Mouse (Mus musculus) kidney, postnatal 0 days (tissue): ENCODE data around the gene Gpr84. TPM values are rescaled to one million over a fixed set of nuclear protein-coding genes. Genes with fewer than 3 reads are reported as not detected.

ENCODE experiments used
- ATAC-seq: fragments of 200-750 bp; cut with Nextera tagmentation; replicated peaks from 2 replicates; pipeline ENCODE4 v1.8.0; 2017; ENCODE audit warnings: low read depth, moderate number of reproducible peaks, moderate TSS enrichment, moderate library complexity; ENCODE audit not compliant: low FRiP score
- DNase-seq: peaks from one replicate; pipeline ENCODE4 v3.0.0-alpha.2; 2016; ENCODE audit warnings: low spot score
- H3K27ac ChIP-seq: fragments of 300-500 bp; sonication (generic); 2 replicates; pipeline ENCODE4 v1.5.1; 2014; ENCODE audit warnings: mild to moderate bottlenecking
- H3K27me3 ChIP-seq: fragments of 300-500 bp; sonication (generic); 2 replicates; pipeline ENCODE4 v1.6.1; 2014; ENCODE audit warnings: low read length, mixed read lengths; ENCODE audit not compliant: insufficient read depth
- H3K36me3 ChIP-seq: fragments of 300-500 bp; sonication (generic); 2 replicates; pipeline ENCODE4 v1.6.1; 2014; ENCODE audit warnings: low read length, mixed read lengths; ENCODE audit not compliant: insufficient read depth
- H3K4me1 ChIP-seq: fragments of 300-500 bp; sonication (generic); replicated peaks from 2 replicates; pipeline ENCODE4 v1.6.1; 2014; ENCODE audit warnings: antibody characterized with exemption, low read length, mixed read lengths; ENCODE audit not compliant: insufficient read depth
- H3K4me2 ChIP-seq: fragments of 300-500 bp; sonication (generic); 2 replicates; pipeline ENCODE4 v1.6.1; 2014; ENCODE audit warnings: mild to moderate bottlenecking, low read length, moderate library complexity, mixed read lengths
- H3K4me3 ChIP-seq: fragments of 300-500 bp; sonication (generic); replicated peaks from 2 replicates; pipeline ENCODE4 v1.5.1; 2014; ENCODE audit warnings: low read depth, low read length
- H3K9ac ChIP-seq: fragments of 300-500 bp; sonication (generic); 2 replicates; pipeline ENCODE4 v1.6.1; 2014; ENCODE audit warnings: low read depth, low read length
- H3K9me3 ChIP-seq: fragments of 300-500 bp; sonication (generic); replicated peaks from 2 replicates; pipeline ENCODE4 v1.6.1; 2016; ENCODE audit warnings: low read length, inconsistent platforms, mixed read lengths
- CTCF ChIP-seq: IDR thresholded peaks from 2 replicates; pipeline ENCODE4 v1.5.1; 2016; ENCODE audit warnings: antibody characterized with exemption, low read depth, mild to moderate bottlenecking, moderate library complexity
- WGBS: fragments of 180-500 bp; shearing (Covaris S2); extraction: QIAGEN DNeasy Blood & Tissue Kit; methylation state at CpG from one replicate; pipeline ENCODE4 v1.1.7; 2014; 5-methylcytosine and 5-hydroxymethylcytosine counted together
- polyA plus RNA-seq: library from polyadenylated mRNA; unstranded; fragments of >200 nt; fragmentation: Nextera tagmentation; extraction: Ambion mirVana; gene quantifications from 2 replicates; pipeline ENCODE4 v1.2.1, GENCODE M21; 2015

Gene Gpr84
- polyA plus RNA-seq, 1 experiment from 2014 or later: 0.47 TPM

DNA sequence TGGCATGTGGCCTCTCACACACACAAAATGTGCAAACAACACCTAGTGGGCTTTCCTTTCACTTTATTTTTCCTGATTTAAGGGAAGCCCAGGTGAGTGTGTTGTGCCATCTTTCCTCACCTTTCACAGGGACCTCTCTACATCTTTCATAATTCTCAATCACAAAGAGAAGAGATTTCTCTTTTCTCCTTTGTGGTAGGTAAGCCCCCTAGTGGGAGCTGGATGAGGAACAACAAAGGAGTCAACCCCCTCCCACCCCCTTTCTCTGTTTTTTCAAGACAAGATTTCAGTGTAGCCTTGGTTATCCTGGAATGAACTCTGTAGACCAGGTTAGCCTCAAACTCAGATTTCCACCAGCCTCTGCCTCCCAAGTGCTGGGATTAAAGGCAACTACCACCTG is 33.1 kb upstream of the Gpr84 start:
- Histone ChIP-seq H3K27me3 (peaks cover 19% of the 10 kb centered on the region), H3K4me2 (no peak overlapping the region), H3K9me3 (no peaks in the 10 kb centered on the region), H3K9ac (no peak overlapping the region), H3K27ac (no peak overlapping the region), H3K36me3 (peaks cover 25% of the 10 kb centered on the region), H3K4me3 (no peak overlapping the region), H3K4me1 (0 out of 2 replicates have a peak, but pooled peaks cover 9% of the 10 kb centered on the region)
- no peak for DNase-seq
- TF ChIP-seq CTCF: peak; percentile 20; the same call in 1 of the 2 replicates
- ATAC-seq: no peak

DNA sequence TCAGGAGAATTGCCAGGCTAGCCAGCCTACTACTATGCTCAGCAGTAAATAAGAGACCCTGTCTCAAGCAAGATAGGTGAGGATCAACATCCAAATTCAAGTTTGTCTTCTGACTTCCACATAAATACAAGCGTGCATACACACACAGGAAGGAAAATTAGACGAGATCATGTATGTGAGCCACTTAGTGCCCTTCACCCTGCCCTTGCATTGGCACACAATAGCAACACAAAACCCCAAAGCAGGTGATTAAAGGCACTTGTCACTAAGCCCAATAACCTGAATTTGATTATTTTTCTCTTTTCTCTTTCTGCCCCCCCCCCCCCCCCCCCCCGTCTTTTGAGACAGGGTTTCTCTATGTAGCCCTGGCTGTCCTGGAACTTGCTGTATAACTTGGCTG is 32.6 kb upstream of the Gpr84 start:
- H3K9ac ChIP-seq: no peak overlapping the region
- no peak for DNase-seq
- no peak for TF ChIP-seq CTCF
- no peak overlapping the region for H3K27ac ChIP-seq
- 0 out of 2 replicates have a peak, but pooled peaks cover 9% of the 10 kb centered on the region for H3K4me1 ChIP-seq
- peaks cover 19% of the 10 kb centered on the region for H3K36me3 ChIP-seq
- 67% methylated on average over 3 of the region's 3 CpGs for WGBS
- H3K4me3 ChIP-seq: no peak overlapping the region
- peaks cover 19% of the 10 kb centered on the region for H3K27me3 ChIP-seq
- ATAC-seq: no peak
- no peak overlapping the region for H3K4me2 ChIP-seq
- no peaks in the 10 kb centered on the region for H3K9me3 ChIP-seq

DNA sequence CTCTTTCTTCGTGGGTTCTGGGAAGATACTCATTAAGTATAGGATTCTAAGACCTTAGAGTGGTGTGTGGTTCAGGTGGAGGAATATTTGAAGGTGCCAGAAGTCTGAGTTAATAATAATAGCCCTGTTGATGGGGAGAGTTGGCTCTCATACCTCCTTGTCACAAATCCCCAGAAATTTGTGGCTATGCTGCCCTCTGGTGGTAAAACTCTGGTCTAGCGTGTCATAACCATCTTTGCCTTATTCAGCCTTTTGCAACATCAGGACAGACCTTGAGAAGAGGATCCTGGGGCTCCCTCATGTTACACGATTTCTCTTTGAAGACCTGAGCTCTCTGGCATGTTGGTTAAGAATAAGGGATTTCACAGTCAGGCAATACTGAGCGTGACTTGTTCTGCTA is 32.0 kb upstream of the Gpr84 start:
- Histone ChIP-seq H3K4me1 (0 out of 2 replicates have a peak, but pooled peaks cover 9% of the 10 kb centered on the region), H3K27me3 (peaks cover 19% of the 10 kb centered on the region), H3K36me3 (peaks cover 19% of the 10 kb centered on the region), H3K4me3 (no peak overlapping the region), H3K27ac (no peak overlapping the region), H3K9me3 (no peaks in the 10 kb centered on the region), H3K4me2 (no peak overlapping the region), H3K9ac (no peak overlapping the region)
- peak; percentile 91 for TF ChIP-seq CTCF
- no peak for ATAC-seq
- 18% methylated on average over 4 of the region's 4 CpGs for WGBS
- peak; percentile 87 for DNase-seq

DNA sequence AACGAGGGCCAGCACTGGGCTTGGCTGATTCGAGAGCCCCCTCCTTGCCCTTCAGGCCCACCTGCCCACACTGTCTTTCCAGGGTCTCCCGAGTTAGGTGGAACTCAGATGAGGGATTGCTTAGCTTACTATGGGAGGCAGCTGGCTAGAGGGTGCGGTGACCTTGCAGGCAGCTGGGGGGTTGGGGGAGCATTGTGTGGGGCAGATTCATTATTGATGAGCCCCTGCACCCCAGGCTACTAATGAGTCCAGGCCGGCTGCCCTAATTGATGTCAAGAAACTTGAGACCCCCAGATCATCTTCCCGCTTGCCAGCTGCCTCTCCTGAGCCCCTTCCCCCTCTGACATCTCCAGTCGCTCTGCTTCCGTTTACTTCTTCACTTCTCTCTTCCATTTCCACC is 31.1 kb upstream of the Gpr84 start:
- Histone ChIP-seq H3K27me3 (peaks cover 19% of the 10 kb centered on the region), H3K27ac (no peak overlapping the region), H3K36me3 (peaks cover 19% of the 10 kb centered on the region), H3K4me3 (no peak overlapping the region), H3K4me2 (no peak overlapping the region), H3K4me1 (0 out of 2 replicates have a peak, but pooled peaks cover 9% of the 10 kb centered on the region), H3K9me3 (no peaks in the 10 kb centered on the region), H3K9ac (no peak overlapping the region)
- ATAC-seq: no peak
- DNase-seq: no peak
- no peak for TF ChIP-seq CTCF
- WGBS: 39% methylated on average over 8 of the region's 8 CpGs

DNA sequence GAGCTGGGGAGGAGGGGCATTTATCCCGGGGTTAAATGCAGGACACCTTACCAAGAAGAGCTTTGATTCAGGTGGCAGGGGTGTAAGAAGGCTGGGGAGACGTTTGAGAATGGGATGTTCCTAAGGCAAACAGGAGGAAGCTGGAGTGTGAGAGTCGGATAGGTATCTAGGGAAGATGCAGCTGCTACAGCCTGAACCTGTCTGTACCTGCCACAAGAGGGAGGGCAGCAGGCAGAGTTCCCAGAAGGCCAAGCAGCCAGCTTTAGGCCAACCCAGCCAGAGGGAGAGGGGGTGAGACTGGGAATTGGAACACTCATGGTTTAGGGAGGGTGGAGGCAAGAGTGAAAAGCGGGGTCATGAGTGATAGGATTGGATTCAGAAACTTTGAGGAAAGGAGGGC is 30.4 kb upstream of the Gpr84 start:
- 0 out of 2 replicates have a peak, but pooled peaks cover 9% of the 10 kb centered on the region for H3K4me1 ChIP-seq
- H3K9ac ChIP-seq: no peak overlapping the region
- H3K4me2 ChIP-seq: peak overlapping the region; percentile 91; the same call in 1 of the 2 replicates
- peaks cover 18% of the 10 kb centered on the region for H3K36me3 ChIP-seq
- WGBS: 24% methylated on average over 4 of the region's 4 CpGs
- H3K27me3 ChIP-seq: peaks cover 19% of the 10 kb centered on the region
- TF ChIP-seq CTCF: peak; percentile 50; the same call in 1 of the 2 replicates
- no peak overlapping the region for H3K27ac ChIP-seq
- no peaks in the 10 kb centered on the region for H3K9me3 ChIP-seq
- no peak overlapping the region for H3K4me3 ChIP-seq
- ATAC-seq (no peak), DNase-seq (no peak)

DNA sequence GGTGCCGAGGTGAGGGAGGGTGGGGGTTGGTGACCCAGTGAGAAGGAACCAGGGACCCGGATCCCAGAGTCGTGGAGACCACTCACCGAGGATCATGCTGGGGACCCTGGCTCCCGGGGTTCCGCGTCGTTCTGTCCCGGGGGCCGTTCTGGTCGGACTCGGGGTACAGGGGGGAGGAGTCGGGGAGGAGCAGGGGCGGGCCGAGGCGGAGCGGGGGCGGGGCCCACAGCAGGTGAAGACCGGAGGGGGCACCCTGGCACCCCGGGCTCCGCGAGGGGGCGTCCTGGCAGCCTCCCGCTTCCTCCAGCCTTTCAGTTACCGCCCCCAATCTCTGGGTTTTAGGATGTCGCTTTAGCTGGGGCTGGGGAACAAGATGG is 29.5 kb upstream of the Gpr84 start, which contains the start of gene Zfp385a:
TSS of gene Zfp385a (minus strand) at position 133 of the 377 bp plus-strand sequence.
- peak; percentile 16; the same call in 1 of the 2 replicates for TF ChIP-seq CTCF
- Histone ChIP-seq H3K9ac (peak within 1 kb of the TSS; percentile 41), H3K27ac (no peak within 1 kb of the TSS), H3K4me1 (0 out of 2 replicates have a peak, but pooled peaks cover 9% of the 10 kb centered on the region), H3K4me3 (peak within 1 kb of the TSS; percentile 57), H3K9me3 (no peaks in the 10 kb centered on the region), H3K36me3 (peaks cover 10% of the 10 kb centered on the region; the same call in 1 of the 2 replicates), H3K27me3 (peaks cover 19% of the 10 kb centered on the region), H3K4me2 (peak within 1 kb of the TSS; percentile 91)
- 0 out of 2 replicates have a peak, but pooled peaks have one; percentile 14 for ATAC-seq
- no peak for DNase-seq
- WGBS: 1% methylated on average over 25 of the region's 26 CpGs
